Mouse (Mus musculus) CH12.LX (cell line): ENCODE results near the gene Adarb1. TPM values are rescaled to one million over a fixed set of nuclear protein-coding genes. Genes with fewer than 3 reads are reported as not detected.

Experiments used
- DNase-seq: peaks from one replicate; pipeline ENCODE4 v3.0.0-alpha.2; 2013; ENCODE audit errors: extremely low read depth
- H3K27ac ChIP-seq: 2 replicates; pipeline ENCODE4 v1.5.1; 2012; ENCODE audit warnings: low read depth, mild to moderate bottlenecking, control low read depth, moderate library complexity; ENCODE audit not compliant: insufficient read depth
- H3K27me3 ChIP-seq: replicated peaks from 2 replicates; pipeline ENCODE3; 2012; ENCODE audit warnings: inconsistent platforms
- H3K36me3 ChIP-seq, 2 experiments: replicated peaks in 1 of 2; 2 replicates each; pipeline versions ENCODE3 to v1.6.1; 2012; ENCODE audit warnings: inconsistent platforms in 1 of 2, low read length in 1 of 2, mild to moderate bottlenecking in 1 of 2, mixed read lengths in 1 of 2, moderate library complexity in 1 of 2; ENCODE audit not compliant: control insufficient read depth in 1 of 2, insufficient read depth in 1 of 2
- H3K4me1 ChIP-seq, 2 experiments: 2 replicates each; pipeline ENCODE4 v1.6.1; 2012; ENCODE audit warnings: inconsistent platforms in 1 of 2, moderate library complexity in 1 of 2; ENCODE audit not compliant: insufficient read depth in 2 of 2, control insufficient read depth in 1 of 2
- H3K4me2 ChIP-seq: 2 replicates; pipeline ENCODE4 v1.6.1; 2012; ENCODE audit warnings: low read depth, mild to moderate bottlenecking, control low read depth; ENCODE audit not compliant: poor library complexity, insufficient read depth, severe bottlenecking
- H3K4me3 ChIP-seq, 3 experiments: fragments of 150-350 bp in 1 of 3; sonication (generic) in 1 of 3; replicated peaks in 1 of 3; 2 replicates each; pipeline versions ENCODE3 to v1.5.1; 2011 to 2012; ENCODE audit warnings: low read depth in 2 of 3, low read length in 2 of 3, mild to moderate bottlenecking in 2 of 3, moderate library complexity in 2 of 3, control low read depth in 1 of 3, improper control_type of control experiment in 1 of 3, inconsistent platforms in 1 of 3, mixed read lengths in 1 of 3; ENCODE audit not compliant: poor library complexity in 1 of 3
- H3K79me2 ChIP-seq: replicated peaks from 2 replicates; pipeline ENCODE4 v1.6.1; 2012; ENCODE audit warnings: mild to moderate bottlenecking, moderate library complexity; ENCODE audit not compliant: control insufficient read depth, poor library complexity, insufficient read depth, severe bottlenecking; ENCODE audit errors: extremely low read depth
- H3K9ac ChIP-seq: 2 replicates; pipeline ENCODE4 v1.6.1; 2012; ENCODE audit warnings: low read depth, mild to moderate bottlenecking, control low read depth, moderate library complexity; ENCODE audit not compliant: insufficient read depth
- H3K9me3 ChIP-seq: replicated peaks from 2 replicates; pipeline ENCODE3; 2012; ENCODE audit warnings: low read length, inconsistent platforms, mixed read lengths
- BHLHE40 ChIP-seq: IDR thresholded peaks from 2 replicates; pipeline ENCODE4 v1.6.1; 2011; ENCODE audit warnings: mild to moderate bottlenecking, low read depth, low read length, improper control_type of control experiment
- CHD1 ChIP-seq: IDR thresholded peaks from 2 replicates; pipeline ENCODE4 v1.6.1; 2012; ENCODE audit warnings: low read depth, low read length, improper control_type of control experiment, inconsistent platforms
- E2F4 ChIP-seq: IDR thresholded peaks from 2 replicates; pipeline ENCODE4 v1.6.1; 2011; ENCODE audit warnings: low read depth, low read length, improper control_type of control experiment; ENCODE audit not compliant: insufficient replicate concordance
- EP300 ChIP-seq: IDR thresholded peaks from 2 replicates; pipeline ENCODE4 v1.6.1; 2011; ENCODE audit warnings: low read length, improper control_type of control experiment
- GABPA ChIP-seq: IDR thresholded peaks from 2 replicates; pipeline ENCODE4 v1.6.1; 2012; ENCODE audit warnings: low read depth, low read length, improper control_type of control experiment, inconsistent platforms; ENCODE audit not compliant: insufficient replicate concordance
- JUN ChIP-seq: IDR thresholded peaks from 2 replicates; pipeline ENCODE4 v1.6.1; 2011; ENCODE audit warnings: low read depth, mild to moderate bottlenecking, low read length, improper control_type of control experiment, moderate library complexity; ENCODE audit not compliant: insufficient read depth
- KAT2A ChIP-seq: IDR thresholded peaks from 2 replicates; pipeline ENCODE4 v1.6.1; 2012; ENCODE audit warnings: low read length, improper control_type of control experiment, inconsistent platforms; ENCODE audit not compliant: insufficient replicate concordance
- MAFK ChIP-seq: IDR thresholded peaks from 2 replicates; pipeline ENCODE4 v1.6.1; 2011; ENCODE audit warnings: low read length, improper control_type of control experiment; ENCODE audit not compliant: insufficient replicate concordance
- MAX ChIP-seq: IDR thresholded peaks from 2 replicates; pipeline ENCODE4 v1.6.1; 2011; ENCODE audit warnings: low read length, improper control_type of control experiment
- MEF2A ChIP-seq: IDR thresholded peaks from 2 replicates; pipeline ENCODE4 v1.6.1; 2014; ENCODE audit warnings: low read depth, mild to moderate bottlenecking, inconsistent platforms, low read length, improper control_type of control experiment, borderline replicate concordance
- NRF1 ChIP-seq: IDR thresholded peaks from 2 replicates; pipeline ENCODE4 v1.6.1; 2014; ENCODE audit warnings: low read depth, mild to moderate bottlenecking, inconsistent platforms, low read length, improper control_type of control experiment, moderate library complexity
- POLR2AphosphoS2 ChIP-seq: IDR thresholded peaks from 2 replicates; pipeline ENCODE4 v1.6.1; 2011; ENCODE audit warnings: low read depth, low read length, improper control_type of control experiment
- SIN3A ChIP-seq: IDR thresholded peaks from 2 replicates; pipeline ENCODE4 v1.6.1; 2012; ENCODE audit warnings: low read length, improper control_type of control experiment, inconsistent platforms
- SMC3 ChIP-seq: IDR thresholded peaks from 2 replicates; pipeline ENCODE4 v1.6.1; 2011; ENCODE audit warnings: low read depth, low read length, improper control_type of control experiment
- USF1 ChIP-seq: IDR thresholded peaks from 2 replicates; pipeline ENCODE4 v1.6.1; 2014; ENCODE audit warnings: low read depth, mild to moderate bottlenecking, inconsistent platforms, low read length, improper control_type of control experiment
- USF2 ChIP-seq: conservative IDR thresholded peaks from 2 replicates; pipeline ENCODE4 v1.6.1; 2011; ENCODE audit warnings: low read depth, low read length, improper control_type of control experiment
- ZMIZ1 ChIP-seq: IDR thresholded peaks from 2 replicates; pipeline ENCODE4 v1.6.1; 2012; ENCODE audit warnings: low read depth, mild to moderate bottlenecking, inconsistent platforms, low read length, improper control_type of control experiment
- ZNF384 ChIP-seq: IDR thresholded peaks from 2 replicates; pipeline ENCODE4 v1.6.1; 2012; ENCODE audit warnings: low read depth, low read length, improper control_type of control experiment, inconsistent platforms
- dilution Hi-C: fragments of 300-500 bp; cut with MboI; formaldehyde crosslinking; loops from 2 replicates; pipeline ENCODE4 v1.14.3; 2020; ENCODE audit warnings: low sequenced_read_pairs; ENCODE audit not compliant: extremely low pct_unique_long_range_greater_than_20kb, extremely low pct_ligation_motif_present
- in situ Hi-C: fragments of 300-500 bp; cut with MboI; formaldehyde crosslinking; loops from 3 replicates; pipeline ENCODE4 v1.14.3; 2019; ENCODE audit warnings: low sequenced_read_pairs, low pct_ligation_motif_present, low pct_unique_long_range_greater_than_20kb, mixed read lengths
- polyA plus RNA-seq: library from polyadenylated mRNA; unstranded; fragments of >175 nt; gene quantifications from 2 replicates; pipeline ENCODE4 v1.2.1, GENCODE M21; 2012; ENCODE audit warnings: low read depth; ENCODE audit not compliant: insufficient read length
- total RNA-seq, 2 experiments: library from RNA; depleted of rRNA; stranded (reverse); fragments of 300-350 nt in 1 of 2; fragments of >200 nt in 1 of 2; gene quantifications; 2 replicates each; pipeline ENCODE4 v1.2.3; 2012 to 2014

The Adarb1 gene
- total and polyA plus RNA-seq, 3 experiments: 1.7 to 3.5 (median 2.4) TPM

DNA sequence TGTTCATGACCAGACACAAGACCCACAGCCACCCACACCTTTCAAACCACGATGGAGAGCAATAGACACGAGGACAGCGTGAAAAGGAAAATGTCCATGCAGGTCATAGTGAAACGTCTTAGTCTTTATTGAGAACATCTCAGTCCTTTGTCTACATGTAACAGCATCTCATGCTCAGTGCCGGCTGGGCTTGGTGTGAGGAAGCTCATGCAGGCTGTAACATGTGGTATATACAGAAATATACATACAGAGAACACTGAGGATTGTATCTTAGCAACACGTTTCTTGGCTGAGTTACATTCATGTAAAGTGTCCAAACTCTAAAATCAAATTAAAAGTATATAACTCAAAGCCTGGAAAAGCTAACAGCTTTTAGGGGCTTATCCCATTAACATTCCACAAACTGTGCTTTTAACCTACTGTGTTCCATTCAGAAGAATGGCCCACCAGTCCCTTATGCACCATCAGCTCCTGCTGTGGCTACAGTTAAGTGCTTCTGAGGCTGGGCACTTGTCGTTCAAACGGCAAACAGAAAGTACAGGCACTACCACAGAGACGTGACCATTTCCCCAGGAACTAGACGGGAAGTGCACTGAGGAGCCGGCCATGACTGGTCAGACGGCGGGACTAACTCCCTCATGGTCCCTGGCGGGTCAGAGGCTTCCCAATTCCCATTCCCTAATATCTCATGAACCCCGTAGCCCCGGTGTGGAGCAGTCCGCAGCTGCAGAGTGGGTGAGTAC lies 127.3 kb downstream of the Adarb1 start:
- no peak for TF ChIP-seq JUN
- TF ChIP-seq ZMIZ1: no peak
- no peak for TF ChIP-seq POLR2AphosphoS2
- no peak for TF ChIP-seq SIN3A
- no peak for TF ChIP-seq KAT2A
- Histone ChIP-seq H3K27ac (no peak overlapping the region), H3K9ac (no peak overlapping the region), H3K27me3 (no peaks in the 10 kb centered on the region), H3K4me1 (peaks cover 9 to 31% of the 10 kb centered on the region in 2 experiments; a peak in 3 of 4 replicates), H3K79me2 (no peaks in the 10 kb centered on the region), H3K9me3 (no peaks in the 10 kb centered on the region), H3K4me3 (no peak overlapping the region), H3K36me3 (peaks cover 0 to 8% of the 10 kb centered on the region in 2 experiments), H3K4me2 (no peak overlapping the region)
- dilution Hi-C loops (no loop called here), in situ Hi-C loops (no loop called here)
- DNase-seq: no peak

DNA sequence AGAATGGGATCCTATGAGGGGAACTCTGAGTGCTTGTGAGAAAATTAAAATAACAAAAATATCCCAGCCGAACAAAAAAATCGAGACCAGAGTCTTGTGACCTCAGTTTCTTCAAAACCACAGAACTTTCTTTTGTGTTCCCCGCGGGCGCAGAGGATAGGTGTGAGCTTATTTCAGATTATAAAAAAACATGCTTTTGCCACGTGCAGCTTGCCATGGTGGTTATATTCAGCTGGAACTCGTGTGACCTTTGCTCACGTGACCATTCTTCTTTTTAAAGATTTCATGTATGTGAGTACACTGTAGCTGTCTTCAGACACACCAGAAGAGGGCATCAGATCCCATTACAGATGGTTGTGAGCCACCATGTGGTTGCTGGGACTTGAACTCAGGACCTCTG lies 128.5 kb downstream of the Adarb1 start:
- Histone ChIP-seq H3K9me3 (no peaks in the 10 kb centered on the region), H3K4me3 (no peak overlapping the region), H3K36me3 (peaks cover 0 to 2% of the 10 kb centered on the region in 2 experiments), H3K4me2 (no peak overlapping the region), H3K9ac (no peak overlapping the region), H3K27ac (no peak overlapping the region), H3K27me3 (no peaks in the 10 kb centered on the region), H3K4me1 (peaks cover 5 to 24% of the 10 kb centered on the region in 2 experiments; a peak in 3 of 4 replicates), H3K79me2 (no peaks in the 10 kb centered on the region)
- dilution Hi-C loops (no loop called here), in situ Hi-C loops (loop anchor here (5.0 kb wide), 2 partner anchors 68 to 223 kb away; no protein-coding TSS in a partner anchor)
- DNase-seq: peak; percentile 12
- TF ChIP-seq ZNF384 (peak; percentile 44; the same call in 1 of the 2 replicates), BHLHE40 (peak; percentile 86), MAFK (no peak), CHD1 (no peak), GABPA (no peak)

DNA sequence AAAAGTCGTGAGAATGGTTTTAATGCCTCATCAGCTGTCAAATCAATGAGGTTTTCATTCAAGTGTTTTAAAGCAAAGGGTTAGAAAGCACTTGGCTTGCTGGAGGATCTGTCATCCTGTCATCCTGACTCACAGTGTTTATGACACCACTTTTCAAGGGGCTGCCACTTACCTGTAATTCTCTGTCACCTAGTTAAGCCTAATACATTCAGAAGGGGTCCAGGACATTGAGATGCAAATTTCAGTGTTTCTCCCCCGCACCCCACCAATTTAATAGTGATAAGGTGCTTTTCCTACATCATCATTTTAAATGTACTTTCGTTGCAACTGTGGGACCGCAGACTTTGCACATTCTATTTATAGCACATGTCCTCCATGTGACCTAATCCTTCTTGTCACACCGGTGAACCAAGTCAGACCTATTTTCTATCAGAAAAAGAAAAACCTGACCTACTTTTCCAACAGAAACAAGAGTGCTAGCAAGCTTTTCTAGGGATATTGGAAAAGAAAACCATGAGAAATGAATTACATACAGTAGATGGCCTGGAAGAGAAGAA lies 129.4 kb downstream of the Adarb1 start:
- Histone ChIP-seq H3K27ac (no peak overlapping the region), H3K4me3 (no peak overlapping the region), H3K9me3 (no peaks in the 10 kb centered on the region), H3K27me3 (no peaks in the 10 kb centered on the region), H3K4me2 (peak overlapping the region; percentile 2; the same call in 1 of the 2 replicates), H3K79me2 (no peaks in the 10 kb centered on the region), H3K36me3 (no peaks in the 10 kb centered on the region), H3K4me1 (peaks cover 5 to 30% of the 10 kb centered on the region in 2 experiments; a peak in 3 of 4 replicates), H3K9ac (no peak overlapping the region)
- TF ChIP-seq USF1 (peak; percentile 48), EP300 (0 out of 2 replicates have a peak, but pooled peaks have one; percentile 31), NRF1 (no peak), USF2 (peak; percentile 21; the same call in 1 of the 2 replicates), E2F4 (no peak), SMC3 (no peak), BHLHE40 (peak; percentile 59), MAX (peak; percentile 72; the same call in 1 of the 2 replicates), MEF2A (peak; percentile 86), MAFK (0 out of 2 replicates have a peak, but pooled peaks have one; percentile 22)
- peak; percentile 61 for DNase-seq
- dilution Hi-C loops: no loop called here
- in situ Hi-C loops: loop anchor here (5.0 kb wide), 2 partner anchors 69 to 224 kb away; no protein-coding TSS in a partner anchor
